Mouse (Mus musculus): ENCODE measurements at regions not wholly inside any gene's neighbourhood (a gene's known extent, or its start where the extent isn't known, plus 50 kb on each side); places are given as distances from the start of the nearest gene placed in this dataset.

GRCm38 (mm10) chr2:170258367-170258766 lies 110.5 kb upstream of the Zfp217 start:
- no peak for DNase-seq (ENCODE audit: low spot score in 2 of 2)

GRCm38 (mm10) chr2:170257671-170258235 lies 109.8 kb upstream of the Zfp217 start:
- DNase-seq (ENCODE audit: low spot score in 2 of 2), result no peak

GRCm38 (mm10) chr2:170255997-170256396 lies 108.1 kb upstream of the Zfp217 start:
- no peak for DNase-seq (ENCODE audit: low spot score in 2 of 2)

DNA sequence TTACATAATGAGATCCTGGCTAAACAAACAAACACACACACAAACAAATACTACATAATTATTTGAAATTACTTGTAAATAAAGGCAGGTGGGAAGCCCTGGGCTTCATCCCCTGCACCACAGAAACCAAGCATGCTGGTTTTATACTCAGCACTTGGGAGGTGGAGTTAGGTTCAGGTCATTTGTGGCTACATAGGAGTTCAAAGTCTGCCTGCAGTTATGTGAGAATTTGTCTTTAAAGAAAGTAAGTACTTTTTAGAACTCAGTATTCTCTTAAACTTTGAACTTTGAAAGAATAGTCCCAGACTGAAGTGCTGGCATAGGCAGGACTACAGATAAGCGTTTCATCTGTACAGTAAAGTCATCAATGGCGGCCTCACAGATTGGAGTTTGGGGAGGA lies 107.6 kb upstream of the Zfp217 start:
- no peak for DNase-seq (ENCODE audit: low spot score in 2 of 2)

- DNase-seq (ENCODE audit: low spot score in 2 of 2), result no peak
These were observed 106.0 kb upstream of the Zfp217 start for GRCm38 (mm10) chr2:170253681-170254440.

- peak in 1 of 2 experiments; percentile 38 for DNase-seq (ENCODE audit: low spot score in 2 of 2)
These were observed 104.5 kb upstream of the Zfp217 start for GRCm38 (mm10) chr2:170252255-170253034.

- no peak for DNase-seq (ENCODE audit: low spot score in 2 of 2)
These were observed 102.8 kb upstream of the Zfp217 start for GRCm38 (mm10) chr2:170250680-170251079.

GRCm38 (mm10) chr2:170247702-170248445 lies 100.0 kb upstream of the Zfp217 start:
- DNase-seq (ENCODE audit: low spot score in 2 of 2), result peak; percentile 24 to 36

GRCm38 (mm10) chr2:170245637-170246341 lies 97.9 kb upstream of the Zfp217 start:
- DNase-seq (ENCODE audit: low spot score in 2 of 2), result no peak

- no peak for DNase-seq (ENCODE audit: low spot score in 2 of 2)
These were observed 96.2 kb upstream of the Zfp217 start for GRCm38 (mm10) chr2:170244108-170244507.

DNA sequence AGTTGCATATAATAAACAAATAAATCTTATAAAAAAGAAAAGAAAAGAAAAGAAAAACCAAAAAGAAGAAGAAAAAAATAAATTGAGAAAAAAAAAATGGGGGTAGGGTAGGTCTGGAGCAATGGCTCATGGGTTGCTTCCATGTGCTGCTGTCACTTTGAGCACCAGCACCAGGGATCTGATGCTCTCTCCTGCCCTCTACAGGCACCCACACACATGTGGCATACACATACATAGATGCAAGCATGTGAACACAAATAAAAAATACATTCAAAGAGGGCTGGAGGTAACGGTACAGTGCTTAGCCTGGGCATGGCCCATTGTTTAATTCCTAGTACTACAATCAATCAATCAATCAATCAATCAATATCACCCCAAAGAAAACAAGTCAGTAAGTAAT lies 90.1 kb upstream of the Zfp217 start:
- no peak for DNase-seq (ENCODE audit: low spot score in 2 of 2)

GRCm38 (mm10) chr2:170233426-170233825 lies 85.5 kb upstream of the Zfp217 start:
- no peak for DNase-seq (ENCODE audit: low spot score in 2 of 2)

GRCm38 (mm10) chr2:170229461-170230080 lies 81.7 kb upstream of the Zfp217 start:
- no peak for DNase-seq (ENCODE audit: low spot score in 2 of 2)

DNA sequence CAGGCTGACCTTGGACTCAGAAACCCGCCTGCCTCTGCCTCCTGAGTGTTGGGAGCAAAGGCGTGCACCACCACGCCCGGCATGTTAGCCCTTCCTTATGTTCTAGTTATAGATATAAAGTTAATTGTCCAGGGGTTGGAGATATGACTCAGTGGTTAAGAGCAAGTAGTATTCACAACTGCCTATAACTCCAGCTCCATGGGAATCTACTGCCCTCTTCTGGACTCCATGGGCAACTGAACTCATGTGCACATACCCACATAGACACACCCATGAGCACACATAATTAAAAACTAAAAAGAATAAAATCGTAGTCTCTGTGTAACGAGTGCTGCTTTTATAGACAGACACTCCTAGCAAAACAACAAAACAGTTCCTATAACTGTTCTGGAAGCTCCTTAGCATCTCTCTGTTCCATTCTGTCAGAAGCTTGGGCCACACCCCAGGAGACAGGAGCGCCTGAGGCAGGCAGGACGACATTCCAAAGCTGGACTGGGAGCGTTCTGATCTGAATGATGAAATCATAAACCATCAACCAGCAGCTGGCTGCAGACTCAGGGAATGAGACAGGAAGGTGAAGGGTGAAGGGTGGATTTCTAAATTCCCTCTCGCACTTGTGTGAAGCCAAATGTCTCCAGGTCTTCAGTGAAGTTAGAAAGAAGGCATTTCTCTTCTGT lies 80.6 kb upstream of the Zfp217 start:
- DNase-seq (ENCODE audit: low spot score in 2 of 2), result no peak

- no peak for DNase-seq (ENCODE audit: low spot score in 2 of 2)
These were observed 76.0 kb upstream of the Zfp217 start for GRCm38 (mm10) chr2:170223872-170224271.

DNA sequence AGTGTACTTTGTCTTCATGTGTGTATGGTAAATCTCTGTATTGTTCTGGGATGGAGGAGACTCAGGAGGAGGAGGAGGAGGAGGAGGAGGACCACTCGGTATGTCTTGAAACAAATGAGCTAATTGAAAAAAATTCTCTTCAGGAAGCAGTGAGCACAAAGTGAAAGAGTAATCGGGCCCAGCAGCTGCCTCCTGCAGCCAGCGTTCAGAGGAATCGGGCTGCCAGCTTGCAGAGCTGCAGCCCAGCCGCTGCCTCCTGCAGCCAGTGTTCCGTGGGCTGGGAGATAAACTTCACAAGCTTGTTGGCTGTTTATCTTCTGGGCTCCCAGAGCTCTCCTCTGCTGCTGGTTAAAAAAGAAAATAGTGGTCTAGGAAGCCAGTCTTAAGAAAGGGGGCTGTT lies 74.9 kb upstream of the Zfp217 start:
- DNase-seq (ENCODE audit: low spot score in 2 of 2), result no peak

- no peak for DNase-seq (ENCODE audit: low spot score in 2 of 2)
These were observed 74.2 kb upstream of the Zfp217 start for GRCm38 (mm10) chr2:170221994-170222535.

DNA sequence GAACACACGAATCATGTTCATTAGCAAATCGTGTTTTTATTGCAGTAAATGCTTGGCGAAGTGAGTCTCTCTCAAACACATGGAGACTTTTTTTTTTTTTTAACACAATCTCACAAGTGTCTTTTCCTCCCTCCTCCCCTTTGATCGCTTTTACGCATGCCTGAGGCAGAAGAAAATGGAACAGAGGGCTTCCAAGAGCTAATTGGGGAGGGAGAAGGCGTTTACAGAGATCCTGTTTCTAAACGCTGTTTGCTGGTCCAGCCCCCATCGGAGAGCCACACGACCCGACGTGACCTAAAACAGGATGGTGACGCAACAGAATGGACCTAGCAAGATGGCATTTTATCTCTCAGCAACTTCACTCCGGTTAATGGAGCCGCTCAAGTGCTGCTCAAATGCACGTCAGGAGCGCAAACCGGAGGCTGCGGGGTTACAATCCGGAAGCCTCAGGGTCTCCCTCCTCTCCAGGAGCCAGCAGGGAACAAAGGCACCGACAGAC lies 73.0 kb upstream of the Zfp217 start:
- DNase-seq (ENCODE audit: low spot score in 2 of 2), result peak in 1 of 2 experiments; percentile 15

DNA sequence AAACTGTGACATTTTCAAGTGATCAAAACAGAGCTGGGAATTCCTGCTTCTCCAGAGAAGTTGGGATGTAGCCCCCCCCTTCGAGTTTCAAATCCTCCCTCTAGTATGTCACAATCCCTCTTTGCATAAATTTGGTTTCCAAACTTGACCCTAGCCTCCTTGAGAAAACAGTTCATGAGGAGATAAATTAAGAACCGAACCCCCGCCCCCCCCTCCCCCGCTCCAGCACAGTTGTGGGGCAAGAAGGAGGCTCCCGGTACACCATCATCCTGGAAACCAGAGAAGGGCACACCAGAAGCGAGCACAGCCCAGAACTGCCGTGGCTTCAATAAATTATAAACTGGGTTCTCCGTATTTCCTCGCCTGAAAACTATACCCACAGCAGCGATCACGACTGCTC lies 72.5 kb upstream of the Zfp217 start:
- no peak for DNase-seq (ENCODE audit: low spot score in 2 of 2)
